Mouse (Mus musculus): ENCODE measurements at regions not wholly inside any gene's neighbourhood (a gene's known extent, or its start where the extent isn't known, plus 50 kb on each side); places are given as distances from the start of the nearest gene placed in this dataset.
"Not testable (repeated sequence)": the region's sequence is repeated elsewhere in the genome, so short reads cannot be mapped to it uniquely, and the experiment has no call there.

DNA sequence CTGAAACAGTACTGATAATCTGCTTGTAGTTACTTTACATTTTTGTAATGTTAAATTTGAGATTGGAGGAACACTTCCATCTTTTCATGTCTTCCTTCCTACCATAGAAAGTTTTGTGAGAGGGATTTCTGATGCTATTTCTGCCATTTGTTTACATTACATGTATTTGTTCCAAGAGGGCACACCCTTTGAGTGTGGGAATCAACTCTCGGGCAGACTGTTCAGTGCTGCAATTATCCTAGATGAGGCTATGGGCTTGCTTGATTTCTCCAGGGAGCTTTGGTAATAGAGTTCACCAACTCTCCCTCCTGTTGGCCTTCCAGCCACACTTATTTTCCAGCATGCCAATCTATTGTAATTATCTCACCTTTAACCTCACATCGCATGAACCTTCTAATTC is 52.4 kb downstream of the Gm13691 start:
- ATAC-seq = no peak

DNA sequence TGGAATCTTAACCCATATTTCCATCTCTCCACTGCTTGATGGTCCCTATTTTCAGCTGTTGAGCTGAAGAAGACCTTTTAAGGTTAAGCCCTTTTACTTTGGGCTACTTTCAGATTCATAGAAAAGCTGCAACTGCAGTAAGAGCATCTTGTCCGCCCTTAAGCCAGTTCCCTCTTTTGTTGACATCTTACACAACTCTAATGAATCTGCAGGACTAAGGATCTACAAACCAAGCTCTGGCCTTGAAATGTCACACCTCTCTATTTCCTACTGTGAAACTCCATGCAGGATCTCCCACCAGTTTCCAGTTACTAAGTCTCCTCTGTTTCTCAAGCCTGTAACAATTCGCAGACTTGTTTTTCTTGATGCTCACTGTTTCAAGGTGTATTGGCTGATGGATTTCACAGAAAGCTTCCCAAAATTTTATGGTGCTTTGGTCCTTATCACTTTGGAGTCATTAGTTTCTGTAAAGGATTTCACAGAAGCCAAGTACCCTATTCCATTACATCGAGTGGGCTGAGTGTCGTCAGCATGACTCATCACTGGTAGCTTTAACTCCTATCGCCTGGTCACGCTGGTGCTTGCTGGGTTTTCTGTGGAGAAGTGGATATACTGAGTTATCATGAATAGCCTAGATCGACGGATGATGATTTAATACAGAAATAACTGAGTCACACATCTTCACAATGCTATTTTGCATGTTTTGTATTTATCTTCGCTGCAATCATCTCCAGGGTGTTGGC is 58.2 kb downstream of the Gm13691 start:
- no peak for ATAC-seq

DNA sequence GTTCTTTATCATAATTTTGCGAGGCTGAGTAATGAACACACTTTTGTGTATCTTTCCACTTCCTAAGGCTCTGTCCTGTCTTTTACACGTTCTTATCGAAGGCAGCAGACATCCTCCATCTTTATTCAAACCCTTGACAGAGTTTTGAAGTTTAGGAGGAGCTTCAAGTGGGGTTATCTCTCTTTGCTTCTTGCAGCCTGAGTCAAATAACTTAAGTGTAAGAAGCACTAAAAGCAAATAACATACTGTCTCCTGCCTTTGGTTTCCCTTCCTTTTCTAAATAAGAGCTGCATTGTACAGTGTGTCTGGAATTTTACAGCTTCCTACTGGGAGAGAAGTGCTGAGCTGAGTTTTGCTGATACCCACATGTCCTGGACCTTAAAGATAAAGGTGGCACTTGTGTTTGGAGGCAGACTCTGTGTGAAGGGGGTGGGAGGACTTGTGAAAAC is 61.6 kb downstream of the Gm13691 start:
- ATAC-seq = no peak

GRCm38 (mm10) chr2:84059246-84059645 is 68.9 kb downstream of the Gm13691 start:
- ATAC-seq = peak; percentile 99

- no peak for ATAC-seq
Observed at GRCm38 (mm10) chr2:84061221-84061620, 70.9 kb downstream of the Gm13691 start.

GRCm38 (mm10) chr2:84064371-84064770 is 74.0 kb downstream of the Gm13691 start:
- no peak for ATAC-seq

- no peak for ATAC-seq
Observed at GRCm38 (mm10) chr2:84065061-84065460, 74.7 kb downstream of the Gm13691 start.

GRCm38 (mm10) chr2:84065749-84066148 is 75.4 kb downstream of the Gm13691 start:
- no peak for ATAC-seq

DNA sequence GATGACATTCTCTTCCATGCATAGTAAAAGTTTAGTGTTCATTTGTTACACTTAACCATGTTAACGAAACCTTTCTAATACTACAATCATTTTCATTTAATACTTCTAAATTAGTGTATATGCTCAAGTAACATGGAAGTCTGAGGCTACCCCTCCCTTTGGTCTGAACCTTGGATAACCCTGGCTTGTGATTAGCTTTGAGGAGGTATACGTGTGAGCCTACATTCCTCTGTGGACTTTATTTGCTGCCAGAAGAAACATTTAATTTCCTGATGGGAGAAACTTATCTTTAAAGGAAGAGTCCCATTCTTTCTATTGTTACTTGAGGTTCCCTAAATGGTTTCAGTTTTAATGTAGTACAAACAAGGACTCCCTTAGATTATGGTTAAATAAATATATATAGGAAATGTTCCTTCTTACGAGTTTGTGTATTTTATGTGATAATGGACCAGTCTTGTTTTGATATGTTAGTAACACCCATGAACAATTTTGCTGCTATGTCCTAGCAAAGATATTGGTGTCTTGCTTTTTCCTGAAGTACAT is 75.9 kb downstream of the Gm13691 start:
- no peak for ATAC-seq

- no peak for ATAC-seq
Observed at GRCm38 (mm10) chr2:84066785-84067526, 76.6 kb downstream of the Gm13691 start.

GRCm38 (mm10) chr2:84068617-84069016 is 78.3 kb downstream of the Gm13691 start:
- no peak for ATAC-seq

DNA sequence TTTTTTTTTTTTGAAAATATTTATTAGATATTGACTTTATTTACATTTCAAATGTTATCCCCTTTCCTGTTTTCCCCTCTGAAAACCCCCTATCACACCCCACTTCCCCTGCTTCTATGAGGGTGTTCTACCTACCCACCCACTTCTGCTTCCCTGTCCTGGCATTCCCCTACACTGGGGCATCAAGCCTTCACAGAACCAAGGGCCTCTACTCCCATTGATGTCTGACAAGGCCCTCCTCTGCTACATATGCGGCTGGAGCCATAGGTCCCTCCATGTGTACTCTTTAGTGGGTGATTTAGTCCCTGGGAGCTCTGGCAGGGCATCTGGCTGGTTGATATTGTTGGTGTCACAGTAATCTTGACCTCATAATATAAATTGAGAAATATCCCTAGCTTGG is 79.1 kb downstream of the Gm13691 start:
- not testable (repeated sequence) for ATAC-seq

DNA sequence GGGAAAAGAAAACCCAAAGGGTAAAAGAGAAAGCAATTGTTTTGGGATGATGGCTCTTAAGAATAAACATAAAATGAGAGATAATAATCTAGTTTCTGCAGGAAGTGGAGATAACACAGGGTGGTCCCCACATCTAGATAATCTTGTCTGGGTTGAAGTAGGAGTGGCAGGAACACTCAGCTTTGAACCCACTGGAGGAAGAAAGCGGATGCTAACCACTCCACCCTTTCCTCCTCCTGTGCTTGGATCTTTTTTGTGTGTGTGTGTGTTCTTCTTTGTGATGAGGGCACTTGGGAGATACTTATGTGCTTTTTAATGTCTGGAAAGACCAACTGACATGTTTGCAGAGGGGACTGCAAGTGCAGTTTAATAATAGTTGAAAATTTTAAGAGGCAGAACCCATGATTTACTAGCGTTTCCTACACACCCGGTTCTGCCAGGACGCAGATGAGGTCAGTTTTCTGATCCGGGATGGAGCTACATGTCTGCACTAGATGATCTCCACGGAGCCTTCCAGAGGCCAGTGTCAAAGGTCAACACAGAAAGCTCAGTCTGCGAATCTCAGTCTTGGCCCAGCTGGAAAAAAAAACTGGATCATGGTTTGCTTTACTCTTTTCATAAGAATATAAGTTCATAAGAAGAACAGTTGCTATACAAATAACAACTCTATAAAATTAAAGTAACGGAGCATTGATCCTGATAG is 82.7 kb downstream of the Gm13691 start:
- ATAC-seq = no peak

GRCm38 (mm10) chr2:84075944-84076343 is 85.6 kb downstream of the Gm13691 start:
- ATAC-seq = no peak

DNA sequence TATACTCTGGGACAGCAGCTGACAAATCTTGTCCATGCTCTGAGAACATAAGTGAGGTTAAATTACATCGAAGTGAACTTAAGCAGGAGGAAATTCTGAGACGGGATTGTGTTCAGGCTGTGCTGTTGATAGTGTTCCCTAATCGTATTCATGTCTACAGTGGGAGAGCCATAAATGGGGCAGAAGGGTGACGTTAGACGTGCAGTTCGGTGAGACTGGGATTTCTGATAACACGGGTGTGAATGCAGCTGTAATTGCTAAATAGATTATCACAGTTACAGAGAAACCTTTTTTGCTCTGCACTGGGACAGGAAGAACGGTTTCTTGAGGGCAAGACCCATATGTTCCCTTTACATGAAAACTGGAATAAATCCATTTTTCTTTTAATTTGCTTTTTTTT is 88.9 kb downstream of the Gm13691 start:
- ATAC-seq = no peak

GRCm38 (mm10) chr2:84080228-84080627 is 89.9 kb downstream of the Gm13691 start:
- ATAC-seq = no peak

- no peak for ATAC-seq
Observed at GRCm38 (mm10) chr2:84094751-84095150, 104.4 kb downstream of the Gm13691 start.

DNA sequence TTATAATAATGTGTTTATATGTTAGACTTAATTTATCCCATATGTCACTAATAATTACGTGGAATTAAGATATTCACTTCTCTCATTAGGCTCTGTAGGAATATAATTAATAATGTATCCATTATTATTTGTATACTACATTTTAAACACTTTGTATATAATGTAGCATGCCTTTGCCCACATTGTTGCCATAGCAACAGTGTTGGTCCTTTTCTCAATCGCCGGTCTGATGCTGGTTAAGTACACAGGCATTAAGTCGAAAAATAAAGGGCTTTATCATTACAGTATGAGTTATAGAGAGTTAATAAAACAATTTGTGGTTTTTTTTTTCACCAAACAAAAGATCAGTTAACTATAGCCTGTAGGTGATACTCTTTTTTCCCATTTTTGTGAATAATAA is 108.4 kb downstream of the Gm13691 start:
- ATAC-seq = no peak

DNA sequence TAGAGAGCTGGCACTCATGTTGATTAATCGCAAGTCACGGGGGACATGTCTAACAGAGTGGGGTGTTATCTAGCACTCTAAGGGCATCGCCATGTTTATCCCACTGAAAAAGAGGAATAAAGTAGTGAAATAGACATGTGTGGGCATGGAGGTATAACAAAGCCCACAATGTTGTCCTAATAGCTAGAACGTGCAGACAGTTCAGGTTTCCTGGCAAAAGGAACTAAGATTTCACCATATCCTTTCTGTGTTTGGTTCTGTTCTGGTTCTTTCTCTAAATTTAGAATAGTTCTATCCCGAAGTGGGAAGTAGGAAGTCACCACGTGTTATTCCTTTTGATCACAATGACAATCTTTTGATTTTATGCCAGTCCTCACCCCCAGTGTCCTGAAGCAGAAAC is 123.2 kb downstream of the Gm13691 start:
- no peak for ATAC-seq

DNA sequence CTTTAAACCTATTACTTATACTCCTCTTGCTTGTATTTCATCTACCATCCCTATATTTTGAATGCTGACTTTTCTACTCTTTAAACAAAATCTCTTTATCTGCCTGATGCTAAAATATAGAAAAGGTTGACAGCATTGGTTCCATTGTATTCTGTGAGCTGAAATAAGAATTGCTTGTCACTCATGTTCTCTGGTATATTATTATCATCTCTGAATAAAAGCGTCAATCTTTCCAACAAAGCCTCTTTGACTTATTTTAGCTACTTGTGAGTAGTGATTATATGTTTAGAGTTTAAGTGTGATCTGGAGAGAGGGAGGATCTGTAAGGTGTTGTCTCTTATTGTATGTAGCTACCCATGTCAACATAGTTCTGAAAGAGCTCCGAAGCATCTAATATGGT is 129.5 kb downstream of the Gm13691 start:
- ATAC-seq = no peak

- ATAC-seq = no peak
Observed at GRCm38 (mm10) chr2:84127586-84127985, 137.2 kb downstream of the Gm13691 start.

DNA sequence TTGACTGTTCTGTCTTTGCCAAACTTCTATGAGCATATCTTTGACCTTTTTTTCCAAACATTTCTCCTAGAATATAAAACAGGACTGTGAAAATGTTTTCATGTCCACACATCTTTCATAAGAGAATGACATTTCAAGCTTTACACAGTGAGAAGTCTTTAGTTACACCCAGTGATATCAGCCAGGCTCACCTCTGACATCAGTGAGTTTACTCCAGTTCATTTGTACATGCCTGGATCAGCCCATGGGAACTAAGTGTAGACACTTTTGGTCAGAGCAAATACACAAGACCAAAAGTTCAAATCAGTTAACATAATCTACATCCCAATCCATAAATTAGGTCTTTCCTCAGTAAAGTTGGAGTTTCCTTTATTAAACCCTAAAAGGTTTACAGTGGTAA is 171.4 kb downstream of the Gm13691 start:
- no peak for ATAC-seq

GRCm38 (mm10) chr2:84173450-84173849 is 183.1 kb downstream of the Gm13691 start:
- no peak for ATAC-seq
